Mouse (Mus musculus) thymus, adult 2 months (tissue): ENCODE data around the gene Rnf7.

ENCODE experiments used
- CTCF ChIP-seq: fragments of 200-500 bp; IDR thresholded peaks from 2 replicates; pipeline ENCODE4 v1.5.1; 2012; ENCODE audit warnings: mild to moderate bottlenecking, control low read depth, low read length, moderate library complexity, borderline replicate concordance; ENCODE audit not compliant: control insufficient read depth, poor library complexity, insufficient read depth; ENCODE audit errors: extremely low read depth
- POLR2A ChIP-seq: fragments of 200-500 bp; IDR thresholded peaks from 2 replicates; pipeline ENCODE4 v1.6.1; 2012; ENCODE audit warnings: mild to moderate bottlenecking, low read length, control low read depth, moderate library complexity; ENCODE audit not compliant: control insufficient read depth, poor library complexity, insufficient read depth; ENCODE audit errors: extremely low read depth

GRCm38 (mm10) chr9:96523148-96523547, 44.7 kb upstream of the Rnf7 start:
- TF ChIP-seq CTCF (no peak), POLR2A (no peak)
